Mouse (Mus musculus): ENCODE measurements around the gene Csf2. TPM values are rescaled to one million over a fixed set of nuclear protein-coding genes. Genes with fewer than 3 reads are reported as not detected.

Csf2 gene
- total and polyA plus RNA-seq, 2 experiments from 2014 or later: not detected

DNA sequence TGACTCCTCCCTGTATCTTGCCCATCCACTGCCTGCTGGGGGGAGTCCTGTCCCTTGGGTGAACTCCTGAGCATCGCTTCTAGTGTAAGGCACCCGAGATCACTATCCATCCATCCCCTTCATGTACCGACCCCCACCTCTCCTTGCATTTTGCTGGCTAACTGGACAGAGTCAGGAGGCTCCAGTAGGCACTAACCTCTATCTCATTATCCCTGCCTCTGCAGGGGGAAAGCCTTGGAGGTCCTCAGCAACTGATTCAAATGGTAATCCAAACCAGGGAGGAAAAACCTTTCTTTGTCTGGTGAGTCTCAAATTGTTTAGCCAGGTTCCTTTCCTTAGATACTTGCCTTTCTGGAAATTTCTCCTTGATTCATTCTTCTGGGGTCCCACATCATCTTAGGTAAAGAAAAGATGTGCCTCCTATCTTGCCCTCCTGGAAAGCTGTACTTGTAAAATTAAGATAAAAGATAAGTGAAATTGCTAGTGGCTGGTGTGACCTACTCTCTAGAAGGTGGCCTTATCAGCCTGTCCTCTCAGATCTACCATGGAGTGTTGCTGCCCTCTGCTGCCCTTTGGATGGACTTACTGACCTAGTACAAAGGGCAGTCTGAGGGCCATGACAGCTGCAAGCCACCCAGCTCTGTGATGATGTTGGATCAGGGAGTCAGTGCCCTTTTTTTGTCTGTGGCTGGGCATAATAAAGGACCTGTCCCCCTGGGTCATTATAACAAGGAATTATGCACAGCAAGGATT lies 7.3 kb upstream of the Csf2 start:
- Histone ChIP-seq H3K36me3 (ENCODE audit: insufficient read depth) (no peaks in the 10 kb centered on the region), H3K4me2 (ENCODE audit: low read depth) (no peak overlapping the region), H3K27me3 (ENCODE audit: insufficient read depth, low read length) (no peaks in the 10 kb centered on the region), H3K4me1 (ENCODE audit: insufficient read depth) (no peaks in the 10 kb centered on the region), H3K27ac (ENCODE audit: low read depth, low read length) (no peak overlapping the region), H3K9ac (no peak overlapping the region), H3K4me3 (ENCODE audit: low read depth, low read length) (no peak overlapping the region), H3K9me3 (ENCODE audit: low read length) (no peaks in the 10 kb centered on the region)
- TF ChIP-seq CTCF (IDR thresholded peaks at IDR 0.05; ENCODE audit: low read depth): peak; percentile 80
- WGBS: 31% methylated on average over 3 of the region's 3 CpGs
- ATAC-seq: peak; percentile 86
- DNase-seq: peak; percentile 78

DNA sequence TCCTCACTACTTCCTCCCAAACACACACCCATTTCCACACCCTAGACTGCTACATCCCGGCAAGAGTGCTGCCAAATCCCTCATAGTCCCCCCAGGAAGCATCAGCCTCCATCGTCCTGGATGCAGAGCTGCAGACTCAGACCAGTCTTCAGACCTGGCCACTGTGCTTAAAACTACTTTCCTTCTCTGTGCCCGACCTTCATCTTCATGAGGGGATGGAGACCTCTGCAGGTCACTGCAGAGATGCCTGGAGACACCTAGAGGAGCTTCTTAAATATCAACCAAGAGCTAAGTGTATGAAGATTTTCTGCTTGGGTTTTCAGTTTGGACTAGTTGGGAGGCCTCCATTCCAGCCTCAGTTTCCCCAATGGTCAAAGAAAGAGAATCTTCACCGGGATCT lies 4.6 kb upstream of the Csf2 start:
- Histone ChIP-seq H3K27me3 (ENCODE audit: insufficient read depth, low read length) (no peaks in the 10 kb centered on the region), H3K36me3 (ENCODE audit: insufficient read depth) (no peaks in the 10 kb centered on the region), H3K4me3 (ENCODE audit: low read depth, low read length) (no peak overlapping the region), H3K9me3 (ENCODE audit: low read length) (no peaks in the 10 kb centered on the region), H3K4me2 (ENCODE audit: low read depth) (no peak overlapping the region), H3K4me1 (ENCODE audit: insufficient read depth) (no peaks in the 10 kb centered on the region), H3K9ac (no peak overlapping the region), H3K27ac (ENCODE audit: low read depth, low read length) (no peak overlapping the region)
- WGBS: 66% methylated on average over 4 of the region's 4 CpGs
- peak; percentile 40 for TF ChIP-seq CTCF (IDR thresholded peaks at IDR 0.05; ENCODE audit: low read depth)
- DNase-seq (no peak), ATAC-seq (no peak)

DNA sequence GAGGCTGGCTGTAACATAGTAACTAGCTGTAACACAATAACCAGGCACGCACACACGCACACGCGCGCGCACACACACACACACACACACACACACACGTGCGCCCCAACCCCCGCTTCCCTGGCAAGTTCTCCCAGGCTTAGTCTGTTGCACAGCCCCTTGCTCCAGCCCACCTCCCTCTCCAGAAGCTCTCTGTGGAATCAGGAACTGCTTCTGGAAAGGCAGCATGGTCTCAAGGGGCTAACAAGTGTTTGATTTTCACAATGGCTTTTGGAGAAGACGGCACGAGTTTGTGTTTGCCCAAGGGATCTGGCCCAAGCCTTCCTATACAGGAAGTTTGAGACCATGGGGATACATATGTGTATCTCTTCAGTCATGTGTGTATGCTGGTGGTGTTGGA lies 1.1 kb upstream of the Csf2 start:
- ATAC-seq: no peak
- H3K27me3 ChIP-seq (ENCODE audit: insufficient read depth, low read length): no peaks in the 10 kb centered on the region
- no peaks in the 10 kb centered on the region for H3K36me3 ChIP-seq (ENCODE audit: insufficient read depth)
- H3K9me3 ChIP-seq (ENCODE audit: low read length): no peaks in the 10 kb centered on the region
- H3K4me2 ChIP-seq (ENCODE audit: low read depth): no peak overlapping the region
- 95% methylated on average over 11 of the region's 11 CpGs for WGBS
- H3K4me3 ChIP-seq (ENCODE audit: low read depth, low read length): no peak overlapping the region
- no peak for DNase-seq
- no peak overlapping the region for H3K27ac ChIP-seq (ENCODE audit: low read depth, low read length)
- TF ChIP-seq CTCF (IDR thresholded peaks at IDR 0.05; ENCODE audit: low read depth): no peak
- no peak overlapping the region for H3K9ac ChIP-seq
- no peaks in the 10 kb centered on the region for H3K4me1 ChIP-seq (ENCODE audit: insufficient read depth)

DNA sequence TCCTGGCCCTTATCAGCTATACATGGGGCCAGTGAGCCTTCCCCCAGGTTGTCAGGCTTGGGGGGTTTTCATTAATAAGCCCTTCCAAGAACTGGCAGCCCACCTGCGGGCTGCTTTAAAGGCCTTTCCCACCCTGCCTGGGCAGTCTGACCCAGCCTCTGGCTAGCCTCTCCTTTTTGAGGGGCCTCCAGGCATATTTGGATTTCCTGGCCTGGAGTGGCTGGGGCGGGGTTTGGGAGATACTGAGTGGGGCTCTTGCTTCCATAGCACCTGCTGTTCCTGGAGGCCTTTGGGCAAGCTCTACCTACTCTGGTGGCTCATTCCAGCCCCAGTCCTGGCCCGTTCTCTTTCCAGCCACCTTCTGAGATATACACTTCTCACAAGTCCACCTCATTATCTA lies 281 bp upstream of the Csf2 start:
- H3K9ac ChIP-seq: no peak overlapping the region
- no peak overlapping the region for H3K27ac ChIP-seq (ENCODE audit: low read depth, low read length)
- H3K4me1 ChIP-seq (ENCODE audit: insufficient read depth): no peaks in the 10 kb centered on the region
- H3K36me3 ChIP-seq (ENCODE audit: insufficient read depth): no peaks in the 10 kb centered on the region
- H3K27me3 ChIP-seq (ENCODE audit: insufficient read depth, low read length): no peaks in the 10 kb centered on the region
- no peak overlapping the region for H3K4me2 ChIP-seq (ENCODE audit: low read depth)
- no peak for TF ChIP-seq CTCF (IDR thresholded peaks at IDR 0.05; ENCODE audit: low read depth)
- 75% methylated on average over 3 of the region's 3 CpGs for WGBS
- no peaks in the 10 kb centered on the region for H3K9me3 ChIP-seq (ENCODE audit: low read length)
- H3K4me3 ChIP-seq (ENCODE audit: low read depth, low read length): no peak overlapping the region
- DNase-seq: no peak
- no peak for ATAC-seq

DNA sequence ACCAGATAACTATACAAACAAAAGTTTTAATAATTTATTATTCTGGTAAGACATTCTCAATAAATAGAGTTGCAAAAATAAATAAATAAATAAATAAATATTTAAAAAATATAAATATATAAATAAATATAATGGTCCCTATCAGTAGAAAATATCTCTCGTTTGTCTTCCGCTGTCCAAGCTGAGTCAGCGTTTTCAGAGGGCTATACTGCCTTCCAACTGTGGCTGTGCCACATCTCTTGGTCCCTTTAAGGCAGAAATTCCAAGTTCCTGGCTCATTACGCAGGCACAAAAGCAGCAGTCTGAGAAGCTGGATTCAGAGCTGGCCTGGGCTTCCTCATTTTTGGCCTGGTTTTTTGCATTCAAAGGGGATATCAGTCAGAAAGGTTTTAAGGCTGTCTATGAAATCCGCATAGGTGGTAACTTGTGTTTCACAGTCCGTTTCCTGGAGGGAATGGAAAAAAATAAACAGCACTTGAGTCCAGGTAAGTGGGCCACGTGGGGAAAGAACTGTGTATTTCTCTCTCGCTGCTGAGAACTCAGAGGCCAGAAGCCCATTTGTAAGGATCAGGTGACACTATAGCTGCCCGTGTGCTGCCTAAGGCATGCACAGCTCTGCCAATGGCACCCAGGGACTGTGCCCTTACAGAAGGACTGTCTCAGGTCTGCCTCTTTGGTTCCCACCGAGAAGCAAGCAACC lies 2.1 kb downstream of the Csf2 start:
- no peak overlapping the region for H3K4me2 ChIP-seq (ENCODE audit: low read depth)
- TF ChIP-seq CTCF (IDR thresholded peaks at IDR 0.05; ENCODE audit: low read depth): no peak
- H3K4me3 ChIP-seq (ENCODE audit: low read depth, low read length): no peak overlapping the region
- no peaks in the 10 kb centered on the region for H3K36me3 ChIP-seq (ENCODE audit: insufficient read depth)
- H3K9me3 ChIP-seq (ENCODE audit: low read length): no peaks in the 10 kb centered on the region
- DNase-seq (no peak), ATAC-seq (no peak)
- H3K9ac ChIP-seq: no peak overlapping the region
- no peaks in the 10 kb centered on the region for H3K27me3 ChIP-seq (ENCODE audit: insufficient read depth, low read length)
- no peak overlapping the region for H3K27ac ChIP-seq (ENCODE audit: low read depth, low read length)
- WGBS: 66% methylated on average over 10 of the region's 10 CpGs
- H3K4me1 ChIP-seq (ENCODE audit: insufficient read depth): no peaks in the 10 kb centered on the region

DNA sequence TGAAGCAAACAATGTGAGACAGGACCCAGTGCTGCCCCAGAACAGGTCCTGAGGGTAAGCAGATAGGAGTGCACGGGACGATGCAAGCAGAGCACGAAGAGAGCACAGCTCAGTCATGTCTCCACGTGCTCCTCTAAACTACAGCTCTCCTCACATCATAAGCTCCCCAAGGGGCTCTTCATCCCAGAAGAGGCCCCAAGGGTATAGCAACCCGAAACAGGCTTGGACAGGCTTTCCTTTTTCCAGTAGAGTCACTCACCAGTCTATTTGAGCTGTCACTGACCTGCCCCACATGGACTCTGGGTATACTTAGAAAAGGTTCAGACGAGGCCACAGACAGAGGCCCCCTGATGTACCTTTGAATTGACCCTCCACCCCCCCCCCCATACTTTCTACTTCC lies 5.0 kb downstream of the Csf2 start:
- TF ChIP-seq CTCF (IDR thresholded peaks at IDR 0.05; ENCODE audit: low read depth): no peak
- Histone ChIP-seq H3K27me3 (ENCODE audit: insufficient read depth, low read length) (no peaks in the 10 kb centered on the region), H3K4me2 (ENCODE audit: low read depth) (no peak overlapping the region), H3K36me3 (ENCODE audit: insufficient read depth) (no peaks in the 10 kb centered on the region), H3K9me3 (ENCODE audit: low read length) (no peaks in the 10 kb centered on the region), H3K27ac (ENCODE audit: low read depth, low read length) (no peak overlapping the region), H3K4me3 (ENCODE audit: low read depth, low read length) (no peak overlapping the region), H3K9ac (no peak overlapping the region), H3K4me1 (ENCODE audit: insufficient read depth) (no peaks in the 10 kb centered on the region)
- 73% methylated on average over 6 of the region's 6 CpGs for WGBS
- no peak for DNase-seq
- ATAC-seq: no peak

DNA sequence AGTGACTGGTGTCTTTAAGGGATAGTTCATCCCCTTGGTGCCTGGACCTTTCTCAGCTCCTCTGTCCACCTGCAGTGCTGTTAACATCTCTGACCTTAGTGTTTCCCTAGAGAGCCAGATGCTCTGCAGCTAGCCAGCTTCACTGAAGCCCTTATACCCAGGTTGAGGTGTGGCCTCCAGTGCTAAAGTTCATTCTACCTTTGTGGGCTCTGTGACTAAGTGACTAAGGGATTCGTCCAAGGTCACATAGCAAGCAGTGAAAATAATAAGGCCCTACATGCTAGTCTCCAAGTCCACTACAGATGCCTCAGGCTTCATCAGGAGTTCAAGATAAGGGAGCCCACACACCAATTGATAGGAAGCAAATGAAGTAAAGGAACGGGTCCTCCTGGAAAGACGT lies 7.0 kb downstream of the Csf2 start:
- ATAC-seq: no peak
- Histone ChIP-seq H3K27me3 (ENCODE audit: insufficient read depth, low read length) (no peaks in the 10 kb centered on the region), H3K27ac (ENCODE audit: low read depth, low read length) (no peak overlapping the region), H3K9ac (no peak overlapping the region), H3K9me3 (ENCODE audit: low read length) (no peaks in the 10 kb centered on the region), H3K36me3 (ENCODE audit: insufficient read depth) (no peaks in the 10 kb centered on the region), H3K4me1 (ENCODE audit: insufficient read depth) (no peaks in the 10 kb centered on the region), H3K4me2 (ENCODE audit: low read depth) (no peak overlapping the region), H3K4me3 (ENCODE audit: low read depth, low read length) (no peak overlapping the region)
- no peak for DNase-seq
- no peak for TF ChIP-seq CTCF (IDR thresholded peaks at IDR 0.05; ENCODE audit: low read depth)
- 94% methylated on average over 3 of the region's 3 CpGs for WGBS
